Mouse (Mus musculus): ENCODE measurements around the gene Vmn1r27. TPM values are rescaled to one million over a fixed set of nuclear protein-coding genes. Genes with fewer than 3 reads are reported as not detected.

The Vmn1r27 gene
- polyA plus RNA-seq (2014; fragmentation: Nextera tagmentation; extraction: Ambion mirVana), result not detected in 2 replicates

DNA sequence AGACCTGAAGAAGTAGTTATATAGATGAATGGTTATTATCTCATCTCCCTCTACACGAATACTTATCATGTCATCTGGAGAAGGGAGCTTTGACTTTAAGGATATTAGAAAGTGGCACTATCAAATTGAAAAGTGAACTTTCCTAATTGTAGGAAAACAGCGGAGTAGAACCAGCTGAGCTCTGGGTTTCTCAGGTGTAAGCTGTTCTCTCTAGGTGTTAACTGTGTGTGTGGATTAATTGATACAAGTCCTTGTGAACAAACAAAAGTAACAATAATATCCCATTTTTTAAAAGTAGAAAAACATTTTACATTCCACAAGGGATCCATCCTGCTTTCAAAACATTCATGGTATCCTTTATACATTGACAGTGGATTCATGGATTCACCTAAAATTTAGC is at the start of gene Vmn1r27:
Gene Vmn1r27 (minus strand): TSS at position 101 of the 400 bp plus-strand sequence.
- no peaks in the 10 kb centered on the region for H3K4me1 ChIP-seq (ENCODE audit: control insufficient read depth, insufficient read depth, low read length)
- no peak within 1 kb of the TSS for H3K9ac ChIP-seq (replicated peaks; ENCODE audit: low read length)
- H3K4me3 ChIP-seq (replicated peaks; ENCODE audit: low read depth, low read length), result no peak within 1 kb of the TSS
- ATAC-seq (ENCODE audit: low FRiP score, low TSS enrichment), result no peak
- no peaks in the 10 kb centered on the region for H3K9me3 ChIP-seq (ENCODE audit: control insufficient read depth, low read length)
- no peak for DNase-seq
- WGBS, result 91% methylated on average over 2 of the region's 2 CpGs
- H3K4me2 ChIP-seq (ENCODE audit: low read length), result no peak within 1 kb of the TSS
- no peaks in the 10 kb centered on the region for H3K27me3 ChIP-seq (ENCODE audit: control insufficient read depth, insufficient read depth, low read length)
- no peak within 1 kb of the TSS for H3K27ac ChIP-seq (replicated peaks; ENCODE audit: low read depth, low read length)
- H3K36me3 ChIP-seq (ENCODE audit: control insufficient read depth, insufficient read depth, low read length), result no peaks in the 10 kb centered on the region

DNA sequence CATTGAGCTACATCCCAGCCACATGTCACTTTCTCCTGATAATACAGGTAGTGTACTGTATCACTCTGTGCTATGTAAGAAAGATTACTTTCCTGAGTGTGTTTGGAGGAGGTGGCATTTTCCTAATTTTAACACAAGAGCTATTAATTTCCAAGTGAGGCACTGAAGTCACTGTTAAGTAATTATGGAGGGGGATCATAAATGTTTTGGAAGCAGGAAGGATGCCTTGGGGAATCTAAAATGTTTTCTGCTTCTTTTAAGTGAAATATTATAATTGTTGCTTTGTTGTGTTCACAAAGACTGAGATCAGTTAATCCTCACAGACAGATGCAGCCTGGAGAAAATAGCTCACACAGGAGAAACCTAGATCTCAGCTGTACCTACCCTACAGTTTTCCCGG is 43.1 kb upstream of the Vmn1r27 start, which contains the start of gene Vmn1r28:
Gene Vmn1r28 (plus strand): TSS at position 301 of the 400 bp plus-strand sequence.
- Histone ChIP-seq H3K9ac (replicated peaks; ENCODE audit: low read length) (no peak within 1 kb of the TSS), H3K4me3 (replicated peaks; ENCODE audit: low read depth, low read length) (no peak within 1 kb of the TSS), H3K36me3 (ENCODE audit: control insufficient read depth, insufficient read depth, low read length) (no peaks in the 10 kb centered on the region), H3K9me3 (ENCODE audit: control insufficient read depth, low read length) (no peaks in the 10 kb centered on the region), H3K27ac (replicated peaks; ENCODE audit: low read depth, low read length) (no peak within 1 kb of the TSS), H3K4me1 (ENCODE audit: control insufficient read depth, insufficient read depth, low read length) (no peaks in the 10 kb centered on the region), H3K27me3 (ENCODE audit: control insufficient read depth, insufficient read depth, low read length) (no peaks in the 10 kb centered on the region), H3K4me2 (ENCODE audit: low read length) (no peak within 1 kb of the TSS)
- DNase-seq (no peak), ATAC-seq (ENCODE audit: low FRiP score, low TSS enrichment) (no peak)
- 88% methylated on average over 1 of the region's 1 CpGs for WGBS

DNA sequence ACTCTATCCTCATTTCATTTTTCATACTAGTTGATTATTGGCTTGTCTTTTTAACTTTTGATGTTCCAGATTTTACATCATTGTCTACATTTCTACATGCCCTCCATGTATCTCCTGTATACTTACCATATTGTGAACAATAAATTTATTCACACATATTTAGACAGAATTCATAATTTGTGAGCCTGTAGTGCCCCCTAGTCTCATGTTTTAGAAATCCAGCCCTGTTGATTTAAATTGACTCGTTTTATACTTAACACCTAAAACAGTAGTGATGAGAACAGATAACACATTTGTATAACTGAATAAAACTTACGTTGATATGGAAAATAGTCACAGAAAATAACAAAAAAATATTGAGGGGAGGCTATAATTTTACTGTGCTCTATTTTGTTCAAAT is 2.5 kb downstream of the Vmn1r27 start:
- no peaks in the 10 kb centered on the region for H3K9me3 ChIP-seq (ENCODE audit: control insufficient read depth, low read length)
- H3K36me3 ChIP-seq (ENCODE audit: control insufficient read depth, insufficient read depth, low read length), result no peaks in the 10 kb centered on the region
- H3K4me1 ChIP-seq (ENCODE audit: control insufficient read depth, insufficient read depth, low read length), result no peaks in the 10 kb centered on the region
- H3K4me2 ChIP-seq (ENCODE audit: low read length), result no peak overlapping the region
- no peaks in the 10 kb centered on the region for H3K27me3 ChIP-seq (ENCODE audit: control insufficient read depth, insufficient read depth, low read length)
- no peak overlapping the region for H3K9ac ChIP-seq (replicated peaks; ENCODE audit: low read length)
- no peak overlapping the region for H3K4me3 ChIP-seq (replicated peaks; ENCODE audit: low read depth, low read length)
- no peak overlapping the region for H3K27ac ChIP-seq (replicated peaks; ENCODE audit: low read depth, low read length)
- no peak for ATAC-seq (ENCODE audit: low FRiP score, low TSS enrichment)
- DNase-seq, result peak; percentile 3
- WGBS, result 86% methylated on average over 2 of the region's 2 CpGs

Other genes with a start within 250 kb of the Vmn1r27 start
- not detected in 2 replicates for gene Vmn1r25, start 238.0 kb downstream of the Vmn1r27 start, polyA plus RNA-seq (2014; fragmentation: Nextera tagmentation; extraction: Ambion mirVana)
- not detected in 2 replicates for gene Vmn1r26, start 203.7 kb downstream of the Vmn1r27 start, polyA plus RNA-seq (2014; fragmentation: Nextera tagmentation; extraction: Ambion mirVana)
- not detected in 2 replicates for gene Vmn1r28, start 43.2 kb upstream of the Vmn1r27 start, polyA plus RNA-seq (2014; fragmentation: Nextera tagmentation; extraction: Ambion mirVana)
- not detected in 2 replicates for gene Vmn1r29, start 82.7 kb upstream of the Vmn1r27 start, polyA plus RNA-seq (2014; fragmentation: Nextera tagmentation; extraction: Ambion mirVana)
- gene Vmn1r30, start 224.6 kb upstream of the Vmn1r27 start, polyA plus RNA-seq (2014; fragmentation: Nextera tagmentation; extraction: Ambion mirVana), result not detected in 2 replicates

Measured in midbrain, embryonic 14.5 days (tissue).